Mouse (Mus musculus): ENCODE measurements around the gene Rpp14. TPM values are rescaled to one million over a fixed set of nuclear protein-coding genes. Genes with fewer than 3 reads are reported as not detected.

Rpp14 gene
- polyA plus RNA-seq (2015; fragmentation: Nextera tagmentation; extraction: Ambion mirVana): 52.1 and 53.7 TPM in 2 replicates

DNA sequence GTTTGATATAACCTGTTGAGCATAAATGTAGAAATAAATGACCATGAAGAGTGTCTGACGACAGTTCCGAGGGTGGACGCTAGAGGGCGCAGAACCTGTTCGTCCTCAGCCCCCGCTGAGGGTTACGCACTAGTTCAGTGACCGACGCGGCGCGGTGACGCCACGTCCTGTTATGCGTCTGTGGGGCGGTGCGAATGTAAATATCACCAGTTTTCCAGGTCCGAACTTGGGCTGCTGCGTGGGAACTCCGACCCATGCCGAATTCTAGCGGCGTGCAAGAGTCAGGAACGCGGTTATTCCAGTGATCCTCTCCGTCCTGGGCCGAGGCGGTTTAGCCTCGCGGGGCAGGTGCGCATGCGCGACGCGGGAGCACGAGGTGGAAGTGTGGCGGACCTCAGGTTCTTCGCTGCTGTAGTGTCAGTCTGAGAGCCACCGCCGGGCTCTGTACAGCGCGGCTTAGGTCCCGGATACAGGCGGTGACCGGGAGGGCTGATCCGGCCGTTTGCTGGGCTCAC lies at the start of gene Rpp14:
Gene Rpp14 (plus strand): TSS at position 203 of the 515 bp plus-strand sequence.
- Histone ChIP-seq H3K36me3 (0 out of 2 replicates have a peak, but pooled peaks cover 4% of the 10 kb centered on the region), H3K9me3 (no peaks in the 10 kb centered on the region), H3K4me1 (replicated peaks) (0 out of 2 replicates have a peak, but pooled peaks cover 3% of the 10 kb centered on the region), H3K4me2 (replicated peaks) (peak within 1 kb of the TSS; percentile 71), H3K9ac (peak within 1 kb of the TSS; percentile 76), H3K27ac (peak within 1 kb of the TSS; percentile 96), H3K27me3 (replicated peaks) (no peaks in the 10 kb centered on the region), H3K4me3 (replicated peaks) (peak within 1 kb of the TSS; percentile 70)
- under 1% methylated on average over 47 of the region's 47 CpGs for WGBS
- peak; percentile 98 for ATAC-seq

DNA sequence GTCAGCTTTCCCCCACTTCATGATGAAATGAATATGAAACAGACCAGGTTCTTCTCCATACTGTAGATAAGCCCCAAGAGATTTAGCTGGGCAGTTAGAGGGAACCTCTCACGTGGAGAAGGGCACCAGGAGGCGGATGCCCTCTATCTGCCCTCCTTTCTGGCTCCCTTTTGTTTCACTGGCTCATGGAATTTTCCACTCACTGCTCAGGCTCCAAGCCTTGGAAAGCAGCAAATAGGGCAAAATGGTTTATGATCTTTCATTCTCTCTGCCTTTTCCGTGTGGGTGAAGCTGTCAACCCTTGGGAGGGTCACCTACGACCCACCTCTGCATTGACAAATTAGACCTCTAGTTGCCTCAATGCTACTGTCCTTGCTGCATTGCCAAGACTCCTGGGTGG lies 49.6 kb upstream of the Rpp14 start:
- H3K27me3 ChIP-seq (replicated peaks): no peaks in the 10 kb centered on the region
- no peaks in the 10 kb centered on the region for H3K36me3 ChIP-seq
- H3K27ac ChIP-seq: no peak overlapping the region
- H3K9ac ChIP-seq: no peak overlapping the region
- no peaks in the 10 kb centered on the region for H3K4me1 ChIP-seq (replicated peaks)
- 61% methylated on average over 4 of the region's 4 CpGs for WGBS
- H3K9me3 ChIP-seq: no peaks in the 10 kb centered on the region
- no peak for ATAC-seq
- no peak overlapping the region for H3K4me3 ChIP-seq (replicated peaks)
- no peak overlapping the region for H3K4me2 ChIP-seq (replicated peaks)

DNA sequence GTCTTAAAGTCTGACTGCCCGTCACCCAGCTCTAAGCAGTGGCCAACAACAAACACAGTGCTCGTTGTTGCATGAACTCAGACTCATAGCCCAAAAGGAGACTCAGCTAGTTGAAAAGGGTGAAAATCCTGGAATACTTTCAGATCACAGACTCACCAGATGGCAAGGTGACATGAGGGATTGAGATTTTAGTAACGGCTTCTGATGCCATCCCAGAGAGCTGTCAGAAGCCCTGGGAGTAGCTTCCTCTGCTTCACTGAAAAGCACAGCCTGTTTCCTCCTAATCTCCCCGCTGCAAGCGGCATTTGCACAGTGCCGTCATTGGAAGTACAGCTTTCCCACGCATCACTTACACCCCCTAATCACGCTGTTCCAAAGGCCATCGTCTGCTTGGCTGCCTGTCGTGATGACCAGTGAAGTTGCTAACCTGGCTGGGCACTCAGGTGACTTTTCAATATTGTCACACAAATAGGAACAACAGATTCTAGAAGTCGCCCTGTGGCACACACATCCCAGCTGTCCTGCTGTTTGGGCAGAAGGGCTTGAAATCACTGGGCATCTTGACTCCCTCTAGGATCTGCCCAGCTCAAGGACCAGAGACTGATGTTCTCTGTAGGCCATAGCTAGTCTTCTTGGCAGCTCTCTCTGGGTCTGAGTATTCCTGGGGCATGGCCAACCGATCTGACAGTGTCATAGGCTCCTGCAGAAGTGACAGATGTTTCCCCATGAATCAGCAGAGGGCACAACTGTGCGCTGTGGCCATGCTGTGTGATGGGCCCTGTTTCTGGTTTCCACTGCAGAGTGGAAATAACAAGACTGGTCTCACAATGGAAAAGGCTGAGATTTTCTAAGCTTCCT lies 47.9 kb upstream of the Rpp14 start:
- Histone ChIP-seq H3K4me3 (replicated peaks) (no peak overlapping the region), H3K4me2 (replicated peaks) (no peak overlapping the region), H3K9ac (no peak overlapping the region), H3K9me3 (no peaks in the 10 kb centered on the region), H3K27me3 (replicated peaks) (no peaks in the 10 kb centered on the region), H3K36me3 (no peaks in the 10 kb centered on the region), H3K4me1 (replicated peaks) (no peaks in the 10 kb centered on the region), H3K27ac (no peak overlapping the region)
- no peak for ATAC-seq
- WGBS: 82% methylated on average over 13 of the region's 13 CpGs

DNA sequence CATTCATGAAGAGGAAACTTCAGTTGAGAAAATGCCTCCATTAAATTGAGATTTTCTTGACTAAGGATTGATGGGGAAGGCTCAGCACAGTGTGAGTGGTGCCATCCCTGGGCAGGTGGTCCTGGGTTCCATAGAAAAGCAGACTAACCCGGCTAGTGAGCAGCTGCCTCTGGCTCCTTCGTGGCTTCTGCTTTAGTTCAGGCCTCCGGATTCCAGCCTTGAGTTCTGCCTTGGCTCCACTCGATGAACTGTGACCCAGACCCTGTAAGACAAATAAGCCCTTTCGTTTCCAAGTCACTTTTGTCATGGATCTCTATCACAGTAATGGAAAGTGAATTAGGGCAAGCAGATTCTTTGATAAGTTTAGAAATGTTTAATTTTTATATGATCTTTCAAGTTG lies 45.6 kb upstream of the Rpp14 start:
- Histone ChIP-seq H3K27me3 (replicated peaks) (no peaks in the 10 kb centered on the region), H3K36me3 (no peaks in the 10 kb centered on the region), H3K4me3 (replicated peaks) (no peak overlapping the region), H3K9me3 (no peaks in the 10 kb centered on the region), H3K9ac (no peak overlapping the region), H3K4me2 (replicated peaks) (no peak overlapping the region), H3K4me1 (replicated peaks) (no peaks in the 10 kb centered on the region), H3K27ac (no peak overlapping the region)
- no peak for ATAC-seq
- WGBS: 72% methylated on average over 5 of the region's 5 CpGs

DNA sequence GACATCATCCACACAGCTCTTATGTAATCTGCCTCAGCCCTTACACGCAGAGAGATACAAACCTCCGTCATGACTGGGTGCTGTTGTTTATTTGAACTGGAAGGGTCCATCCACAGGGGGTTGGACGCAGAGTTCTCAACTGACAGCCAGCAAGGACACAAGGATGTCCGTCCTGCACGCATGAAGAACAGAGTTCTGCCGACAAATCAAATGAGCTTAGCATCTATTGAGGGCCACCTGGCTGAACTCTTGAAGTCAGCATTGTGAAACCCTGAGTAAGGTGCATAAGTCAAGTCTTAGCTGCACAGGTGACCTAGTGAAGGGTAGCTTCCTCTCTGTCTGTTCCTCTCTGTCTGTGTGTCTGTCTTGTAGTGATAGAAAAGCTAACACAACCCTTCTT lies 44.2 kb upstream of the Rpp14 start:
- WGBS: 76% methylated on average over 6 of the region's 6 CpGs

DNA sequence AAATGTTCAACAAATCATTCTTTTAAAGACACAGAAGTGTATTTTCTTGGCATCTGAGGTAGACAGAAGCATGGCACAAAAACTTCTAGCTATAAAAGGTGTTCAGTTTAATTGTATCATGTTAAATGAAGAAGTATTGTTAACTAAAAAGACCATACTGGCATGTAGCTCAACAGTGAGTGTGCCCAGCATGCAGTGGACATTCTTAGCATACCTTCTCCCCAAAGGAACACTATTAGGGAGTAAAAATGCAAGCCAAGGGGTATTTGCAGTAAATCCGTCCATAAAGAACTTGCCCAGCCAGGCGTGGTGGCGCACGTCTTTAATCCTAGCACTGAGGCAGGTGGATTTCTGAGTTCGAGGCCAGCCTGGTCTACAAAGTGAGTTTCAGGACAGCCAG lies 43.8 kb upstream of the Rpp14 start:
- H3K27me3 ChIP-seq (replicated peaks): no peaks in the 10 kb centered on the region
- 88% methylated on average over 5 of the region's 5 CpGs for WGBS
- ATAC-seq: no peak

More for the DNA sequence above, 44.2 kb upstream of the Rpp14 start:
- Histone ChIP-seq H3K27ac (no peak overlapping the region), H3K4me2 (replicated peaks) (no peak overlapping the region), H3K9ac (no peak overlapping the region), H3K4me1 (replicated peaks) (no peaks in the 10 kb centered on the region), H3K27me3 (replicated peaks) (no peaks in the 10 kb centered on the region), H3K36me3 (no peaks in the 10 kb centered on the region), H3K9me3 (no peaks in the 10 kb centered on the region), H3K4me3 (replicated peaks) (no peak overlapping the region)
- no peak for ATAC-seq

DNA sequence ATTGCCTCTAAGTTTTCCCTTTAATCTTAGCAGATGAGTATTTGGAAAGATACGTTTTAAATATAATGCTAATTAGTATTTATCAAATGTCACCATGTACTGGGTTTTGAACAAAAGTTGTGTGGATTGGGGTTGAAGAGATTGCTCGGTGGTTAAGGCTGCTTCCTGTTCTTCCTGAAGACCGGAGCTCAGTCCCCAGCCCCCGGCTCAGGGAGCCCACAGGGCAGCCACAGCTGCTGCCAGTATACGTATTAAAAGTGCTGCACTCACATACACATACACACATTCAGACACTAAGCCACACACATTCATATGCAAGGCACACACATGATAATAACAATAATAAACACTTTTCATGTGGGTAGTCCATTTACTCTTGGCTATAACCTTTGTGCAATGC lies 42.0 kb upstream of the Rpp14 start:
- 74% methylated on average over 5 of the region's 5 CpGs for WGBS
- no peak for ATAC-seq

More for the DNA sequence above, 43.8 kb upstream of the Rpp14 start:
- H3K9ac ChIP-seq: no peak overlapping the region
- no peaks in the 10 kb centered on the region for H3K36me3 ChIP-seq
- no peaks in the 10 kb centered on the region for H3K4me1 ChIP-seq (replicated peaks)
- no peaks in the 10 kb centered on the region for H3K9me3 ChIP-seq
- no peak overlapping the region for H3K4me2 ChIP-seq (replicated peaks)
- H3K27ac ChIP-seq: no peak overlapping the region
- H3K4me3 ChIP-seq (replicated peaks): no peak overlapping the region

DNA sequence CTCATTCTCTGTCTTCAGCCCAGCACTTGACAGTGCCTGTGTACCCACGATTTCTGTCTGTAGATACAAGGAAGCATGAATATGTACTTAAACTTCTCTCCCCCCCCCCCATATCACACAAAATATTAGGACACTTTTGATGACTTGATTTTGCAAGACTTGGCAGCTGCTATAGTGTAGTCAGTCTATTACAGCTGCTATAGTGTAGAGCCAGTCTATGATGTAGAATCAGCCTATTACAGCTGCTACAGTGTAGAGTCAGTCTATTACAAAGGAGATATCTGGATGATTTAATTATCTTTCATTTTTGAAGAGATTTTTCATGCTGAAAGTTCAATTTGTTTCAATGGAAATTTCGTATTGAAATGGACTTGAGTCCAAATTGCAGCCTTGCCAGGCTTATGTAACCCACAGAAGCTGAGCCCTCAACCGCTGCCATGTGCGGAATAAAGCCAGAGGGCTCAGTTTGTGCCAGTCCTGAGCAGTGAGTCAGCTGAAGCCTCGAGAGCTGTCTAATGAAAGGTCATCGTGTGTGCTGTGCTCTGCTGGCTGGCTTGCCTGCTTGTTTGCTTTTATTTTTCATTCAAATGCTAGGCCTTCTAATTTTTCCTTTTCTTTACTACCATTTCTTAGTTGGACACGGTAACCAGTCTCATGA lies 41.2 kb upstream of the Rpp14 start:
- no peak for ATAC-seq
- Histone ChIP-seq H3K36me3 (no peaks in the 10 kb centered on the region), H3K27me3 (replicated peaks) (no peaks in the 10 kb centered on the region), H3K9ac (no peak overlapping the region), H3K27ac (no peak overlapping the region), H3K4me2 (replicated peaks) (no peak overlapping the region), H3K4me3 (replicated peaks) (no peak overlapping the region), H3K4me1 (replicated peaks) (no peaks in the 10 kb centered on the region), H3K9me3 (no peaks in the 10 kb centered on the region)
- 86% methylated on average over 7 of the region's 7 CpGs for WGBS

More for the DNA sequence above, 42.0 kb upstream of the Rpp14 start:
- H3K9me3 ChIP-seq: no peaks in the 10 kb centered on the region
- no peak overlapping the region for H3K27ac ChIP-seq
- no peaks in the 10 kb centered on the region for H3K27me3 ChIP-seq (replicated peaks)
- no peaks in the 10 kb centered on the region for H3K36me3 ChIP-seq
- no peaks in the 10 kb centered on the region for H3K4me1 ChIP-seq (replicated peaks)
- H3K9ac ChIP-seq: no peak overlapping the region
- H3K4me3 ChIP-seq (replicated peaks): no peak overlapping the region
- H3K4me2 ChIP-seq (replicated peaks): no peak overlapping the region

DNA sequence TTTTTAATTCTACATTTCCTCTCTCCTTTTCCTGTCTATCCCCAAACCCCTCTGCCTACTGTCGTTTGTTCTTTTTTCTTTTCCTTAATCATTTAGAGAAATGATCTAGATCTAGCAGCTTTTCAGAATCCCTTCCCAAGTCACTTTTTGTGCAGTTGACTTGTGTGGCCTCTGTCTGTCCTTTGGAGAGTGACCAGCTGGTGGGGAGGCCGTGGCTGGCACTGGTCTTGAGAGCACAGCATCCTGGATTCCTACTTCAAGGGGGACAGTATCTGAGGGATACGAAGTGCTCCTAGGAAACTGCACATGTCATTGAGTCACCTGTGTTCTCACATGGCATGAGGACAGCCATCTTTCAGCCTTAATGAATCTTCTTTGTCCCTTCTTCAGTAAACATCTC lies 40.0 kb upstream of the Rpp14 start:
- no peaks in the 10 kb centered on the region for H3K36me3 ChIP-seq
- no peak for ATAC-seq
- H3K4me1 ChIP-seq (replicated peaks): no peaks in the 10 kb centered on the region
- no peak overlapping the region for H3K9ac ChIP-seq
- no peak overlapping the region for H3K4me2 ChIP-seq (replicated peaks)
- no peaks in the 10 kb centered on the region for H3K9me3 ChIP-seq
- no peak overlapping the region for H3K27ac ChIP-seq
- H3K27me3 ChIP-seq (replicated peaks): no peaks in the 10 kb centered on the region
- H3K4me3 ChIP-seq (replicated peaks): no peak overlapping the region
- WGBS: 71% methylated on average over 3 of the region's 3 CpGs

DNA sequence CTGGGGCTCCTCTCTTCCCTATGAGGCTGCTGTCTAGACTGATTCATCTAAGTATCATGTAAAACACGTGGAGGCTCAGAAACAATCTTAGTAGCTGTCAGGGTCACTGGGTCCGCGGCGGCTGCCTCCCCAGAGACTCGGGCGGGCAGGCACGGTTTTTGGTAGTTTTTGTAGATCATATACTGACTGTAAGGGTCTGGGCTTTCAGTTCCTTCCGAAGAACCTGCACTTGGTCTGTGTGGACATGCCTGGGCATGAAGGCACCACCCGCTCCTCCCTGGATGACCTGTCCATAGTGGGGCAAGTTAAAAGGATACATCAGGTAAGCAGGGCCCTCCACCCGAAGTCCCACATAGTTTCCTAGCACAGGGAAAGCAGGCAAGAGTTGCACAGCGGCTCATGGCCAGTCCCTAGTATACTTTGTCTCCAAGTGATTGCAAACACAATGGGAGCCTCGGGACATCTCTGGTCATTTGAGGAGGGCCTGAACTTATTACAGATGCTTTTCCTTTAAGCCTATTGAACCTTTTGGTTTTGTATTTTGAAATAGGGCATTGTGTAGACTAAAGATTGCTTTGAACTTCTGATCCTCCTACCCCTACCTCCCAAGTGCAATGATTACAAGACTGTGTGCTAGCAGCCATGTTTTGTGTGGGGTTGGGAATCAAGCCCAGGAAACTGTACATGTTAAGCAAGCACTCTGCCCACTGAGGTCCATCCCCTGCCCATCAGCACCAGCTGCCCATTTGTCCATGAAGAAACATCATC lies 39.1 kb upstream of the Rpp14 start:
- no peaks in the 10 kb centered on the region for H3K9me3 ChIP-seq
- no peak overlapping the region for H3K4me2 ChIP-seq (replicated peaks)
- 87% methylated on average over 12 of the region's 12 CpGs for WGBS
- H3K9ac ChIP-seq: no peak overlapping the region
- ATAC-seq: no peak
- no peaks in the 10 kb centered on the region for H3K27me3 ChIP-seq (replicated peaks)
- H3K4me1 ChIP-seq (replicated peaks): no peaks in the 10 kb centered on the region
- no peak overlapping the region for H3K27ac ChIP-seq
- no peaks in the 10 kb centered on the region for H3K36me3 ChIP-seq
- H3K4me3 ChIP-seq (replicated peaks): no peak overlapping the region

DNA sequence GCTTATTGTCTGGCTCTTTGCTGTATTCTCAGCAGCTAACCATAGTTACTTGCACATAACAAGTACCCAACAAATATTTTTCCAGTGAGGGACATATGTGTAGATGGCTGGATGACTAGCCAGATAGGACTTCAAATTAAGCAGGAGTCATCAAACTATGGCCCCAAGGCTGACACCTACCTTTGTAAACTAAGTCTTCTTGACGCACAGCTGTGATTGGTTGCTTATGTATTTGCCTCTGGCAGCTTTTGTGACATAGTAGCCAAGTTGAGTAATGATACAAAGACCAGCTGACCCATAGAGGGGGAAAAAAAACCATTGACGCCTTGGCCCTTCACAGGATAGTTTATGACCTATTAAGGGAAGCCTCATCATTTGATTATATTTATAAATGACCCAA lies 38.0 kb upstream of the Rpp14 start:
- H3K9me3 ChIP-seq: no peaks in the 10 kb centered on the region
- no peak overlapping the region for H3K4me2 ChIP-seq (replicated peaks)
- H3K9ac ChIP-seq: no peak overlapping the region
- H3K4me1 ChIP-seq (replicated peaks): no peaks in the 10 kb centered on the region
- no peaks in the 10 kb centered on the region for H3K27me3 ChIP-seq (replicated peaks)
- no peaks in the 10 kb centered on the region for H3K36me3 ChIP-seq
- H3K4me3 ChIP-seq (replicated peaks): no peak overlapping the region
- no peak overlapping the region for H3K27ac ChIP-seq
- no peak for ATAC-seq
- 88% methylated on average over 2 of the region's 2 CpGs for WGBS

DNA sequence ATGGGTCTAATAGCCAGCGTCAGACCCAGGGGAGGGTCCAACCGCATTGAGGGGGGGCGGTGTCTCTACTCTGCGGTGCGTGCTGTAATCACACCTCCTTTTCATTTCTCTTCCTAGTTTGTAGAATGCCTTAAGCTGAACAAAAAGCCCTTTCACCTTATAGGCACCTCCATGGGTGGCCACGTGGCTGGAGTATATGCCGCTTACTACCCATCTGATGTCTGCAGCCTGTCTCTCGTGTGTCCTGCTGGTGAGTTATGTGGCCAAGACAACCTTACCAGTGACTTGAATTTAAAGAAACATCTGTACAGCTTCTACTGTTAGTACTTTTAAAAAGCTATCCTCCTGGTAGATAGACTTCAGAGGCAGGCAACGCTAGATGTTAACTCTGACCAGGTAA lies 37.6 kb upstream of the Rpp14 start:
- Histone ChIP-seq H3K27me3 (replicated peaks) (no peaks in the 10 kb centered on the region), H3K36me3 (no peaks in the 10 kb centered on the region), H3K4me3 (replicated peaks) (no peak overlapping the region), H3K9me3 (no peaks in the 10 kb centered on the region), H3K4me1 (replicated peaks) (no peaks in the 10 kb centered on the region), H3K27ac (no peak overlapping the region), H3K9ac (no peak overlapping the region), H3K4me2 (replicated peaks) (no peak overlapping the region)
- ATAC-seq: no peak
- WGBS: 92% methylated on average over 9 of the region's 9 CpGs
